Mouse (Mus musculus) urinary bladder, postnatal 36 days (tissue): ENCODE measurements at regions not wholly inside any gene's neighbourhood (a gene's known extent, or its start where the extent isn't known, plus 50 kb on each side); places are given as distances from the start of the nearest gene placed in this dataset.

Source experiments
- DNase-seq, 2 experiments: peaks; one replicate each; pipeline ENCODE4 v3.0.0; 2022; ENCODE audit warnings: low spot score in 2 of 2, mixed read lengths in 1 of 2

GRCm38 (mm10) chr11:38036582-38036981 is 800.8 kb upstream of the Tenm2 start:
- no peak for DNase-seq

- no peak for DNase-seq
These were observed 798.9 kb upstream of the Tenm2 start for GRCm38 (mm10) chr11:38034526-38035286.

GRCm38 (mm10) chr11:38021704-38022103 is 785.9 kb upstream of the Tenm2 start:
- no peak for DNase-seq

- DNase-seq: no peak
These were observed 742.4 kb upstream of the Tenm2 start for GRCm38 (mm10) chr11:37978131-37978530.

GRCm38 (mm10) chr11:37936439-37937134 is 700.8 kb upstream of the Tenm2 start:
- no peak for DNase-seq

GRCm38 (mm10) chr11:37913161-37913560 is 677.4 kb upstream of the Tenm2 start:
- no peak for DNase-seq

GRCm38 (mm10) chr11:37904991-37905390 is 669.2 kb upstream of the Tenm2 start:
- no peak for DNase-seq

- DNase-seq: no peak
These were observed 661.9 kb upstream of the Tenm2 start for GRCm38 (mm10) chr11:37897713-37898112.

GRCm38 (mm10) chr11:37882717-37883116 is 647.0 kb upstream of the Tenm2 start:
- no peak for DNase-seq

- DNase-seq: no peak
These were observed 601.5 kb upstream of the Tenm2 start for GRCm38 (mm10) chr11:37837301-37837700.

- DNase-seq: no peak
These were observed 595.2 kb upstream of the Tenm2 start for GRCm38 (mm10) chr11:37830975-37831374.

GRCm38 (mm10) chr11:37806761-37807160 is 571.0 kb upstream of the Tenm2 start:
- DNase-seq: no peak

GRCm38 (mm10) chr11:37798783-37799318 is 563.1 kb upstream of the Tenm2 start:
- no peak for DNase-seq

- no peak for DNase-seq
These were observed 536.8 kb upstream of the Tenm2 start for GRCm38 (mm10) chr11:37772481-37773089.

- no peak for DNase-seq
These were observed 535.1 kb upstream of the Tenm2 start for GRCm38 (mm10) chr11:37770881-37771280.

GRCm38 (mm10) chr11:37768121-37768520 is 532.4 kb upstream of the Tenm2 start:
- no peak for DNase-seq

GRCm38 (mm10) chr11:37735992-37736391 is 500.2 kb upstream of the Tenm2 start:
- no peak for DNase-seq

GRCm38 (mm10) chr11:37735501-37735900 is 499.7 kb upstream of the Tenm2 start:
- DNase-seq: no peak

GRCm38 (mm10) chr11:37696981-37697380 is 461.2 kb upstream of the Tenm2 start:
- no peak for DNase-seq

- no peak for DNase-seq
These were observed 442.9 kb upstream of the Tenm2 start for GRCm38 (mm10) chr11:37678484-37679193.

- DNase-seq: no peak
These were observed 435.6 kb upstream of the Tenm2 start for GRCm38 (mm10) chr11:37671320-37671719.

- DNase-seq: no peak
These were observed 431.2 kb upstream of the Tenm2 start for GRCm38 (mm10) chr11:37666925-37667324.
